Mouse (Mus musculus): Measurements from ENCODE around the gene Tmem191c. TPM values are rescaled to one million over a fixed set of nuclear protein-coding genes. Genes with fewer than 3 reads are reported as not detected.

Tmem191c gene
- polyA plus RNA-seq, 1 experiment from 2014 or later, result 18.2 TPM

Other genes with a start within 250 kb of the Tmem191c start
- 16.9 and 20.7 TPM in 2 replicates for gene Ypel1, start 206.4 kb upstream of the Tmem191c start, polyA plus RNA-seq (2015; fragmentation: Nextera tagmentation; extraction: Ambion mirVana)
- 118 and 131 TPM in 2 replicates for gene Ppil2, start 164.8 kb upstream of the Tmem191c start, polyA plus RNA-seq (2015; fragmentation: Nextera tagmentation; extraction: Ambion mirVana)
- gene 2610318N02Rik, start 150.9 kb upstream of the Tmem191c start, polyA plus RNA-seq (2015; fragmentation: Nextera tagmentation; extraction: Ambion mirVana), result 23.5 and 34.5 TPM in 2 replicates
- 156 and 180 TPM in 2 replicates for gene Sdf2l1, start 143.7 kb upstream of the Tmem191c start, polyA plus RNA-seq (2015; fragmentation: Nextera tagmentation; extraction: Ambion mirVana)
- gene Ydjc, start 131.5 kb upstream of the Tmem191c start, polyA plus RNA-seq (2015; fragmentation: Nextera tagmentation; extraction: Ambion mirVana), result 20.2 and 22.4 TPM in 2 replicates
- 1.5 and 1.9 TPM in 2 replicates for gene Ccdc116, start 128.8 kb upstream of the Tmem191c start, polyA plus RNA-seq (2015; fragmentation: Nextera tagmentation; extraction: Ambion mirVana)
- gene Ube2l3, start 73.4 kb upstream of the Tmem191c start, polyA plus RNA-seq (2015; fragmentation: Nextera tagmentation; extraction: Ambion mirVana), result 314 and 339 TPM in 2 replicates
- 0.39 and 0.57 TPM in 2 replicates for gene Rimbp3, start 67.5 kb upstream of the Tmem191c start, polyA plus RNA-seq (2015; fragmentation: Nextera tagmentation; extraction: Ambion mirVana)
- 4.5 and 6.1 TPM in 2 replicates for gene Hic2, start 42.5 kb upstream of the Tmem191c start, polyA plus RNA-seq (2015; fragmentation: Nextera tagmentation; extraction: Ambion mirVana)
- gene Serpind1, start 55.3 kb downstream of the Tmem191c start, polyA plus RNA-seq (2015; fragmentation: Nextera tagmentation; extraction: Ambion mirVana), result 5.8 and 12.9 TPM in 2 replicates
- gene Snap29, start 129.9 kb downstream of the Tmem191c start, polyA plus RNA-seq (2015; fragmentation: Nextera tagmentation; extraction: Ambion mirVana), result 14.4 and 16.1 TPM in 2 replicates
- 28.1 and 28.4 TPM in 2 replicates for gene Pi4ka, start 130.2 kb downstream of the Tmem191c start, polyA plus RNA-seq (2015; fragmentation: Nextera tagmentation; extraction: Ambion mirVana)
- 55.1 and 56.0 TPM in 2 replicates for gene Crkl, start 175.9 kb downstream of the Tmem191c start, polyA plus RNA-seq (2015; fragmentation: Nextera tagmentation; extraction: Ambion mirVana)
- 3.1 and 3.2 TPM in 2 replicates for gene Aifm3, start 213.5 kb downstream of the Tmem191c start, polyA plus RNA-seq (2015; fragmentation: Nextera tagmentation; extraction: Ambion mirVana)
- gene Lztr1, start 232.6 kb downstream of the Tmem191c start, polyA plus RNA-seq (2015; fragmentation: Nextera tagmentation; extraction: Ambion mirVana), result 70.2 and 76.1 TPM in 2 replicates